Mouse (Mus musculus) forebrain, embryonic 16.5 days (tissue): ENCODE data around the gene Smok2b. TPM values are rescaled to one million over a fixed set of nuclear protein-coding genes. Genes with fewer than 3 reads are reported as not detected.
"Not testable (repeated sequence)": the region's sequence is repeated elsewhere in the genome, so short reads cannot be mapped to it uniquely, and the experiment has no call there.

Experiments
- ATAC-seq: fragments of 200-750 bp; cut with Nextera tagmentation; 2 replicates; pipeline ENCODE4 v1.8.0; 2017; ENCODE audit warnings: mild to moderate bottlenecking, moderate library complexity
- H3K27ac ChIP-seq: fragments of 300-500 bp; sonication (generic); 2 replicates; pipeline ENCODE4 v1.5.1; 2014; ENCODE audit warnings: low read length, control low read depth
- H3K27me3 ChIP-seq: fragments of 300-500 bp; sonication (generic); replicated peaks from 2 replicates; pipeline ENCODE4 v1.6.1; 2014; ENCODE audit warnings: low read length; ENCODE audit not compliant: control insufficient read depth, insufficient read depth
- H3K36me3 ChIP-seq: fragments of 300-500 bp; sonication (generic); 2 replicates; pipeline ENCODE4 v1.6.1; 2014; ENCODE audit not compliant: control insufficient read depth, insufficient read depth
- H3K4me1 ChIP-seq: fragments of 300-500 bp; sonication (generic); replicated peaks from 2 replicates; pipeline ENCODE4 v1.6.1; 2014; ENCODE audit warnings: low read length; ENCODE audit not compliant: control insufficient read depth, insufficient read depth
- H3K4me2 ChIP-seq: fragments of 300-500 bp; sonication (generic); 2 replicates; pipeline ENCODE4 v1.6.1; 2014; ENCODE audit warnings: mild to moderate bottlenecking, low read length, control low read depth
- H3K4me3 ChIP-seq: fragments of 300-500 bp; sonication (generic); replicated peaks from 2 replicates; pipeline ENCODE4 v1.5.1; 2014; ENCODE audit warnings: mild to moderate bottlenecking, low read length, control low read depth
- H3K9ac ChIP-seq: fragments of 300-500 bp; sonication (generic); replicated peaks from 2 replicates; pipeline ENCODE4 v1.6.1; 2014; ENCODE audit warnings: low read depth, low read length, control low read depth
- H3K9me3 ChIP-seq: fragments of 300-500 bp; sonication (generic); 2 replicates; pipeline ENCODE4 v1.6.1; 2016; ENCODE audit warnings: low read length; ENCODE audit not compliant: control insufficient read depth
- WGBS: fragments of 180-500 bp; shearing (Covaris S2); extraction: QIAGEN DNeasy Blood & Tissue Kit; methylation state at CpG from one replicate; pipeline ENCODE4 v1.1.7; 2014; 5-methylcytosine and 5-hydroxymethylcytosine counted together
- polyA plus RNA-seq: library from polyadenylated mRNA; unstranded; fragments of >200 nt; fragmentation: Nextera tagmentation; extraction: Ambion mirVana; gene quantifications from 2 replicates; pipeline ENCODE4 v1.2.1, GENCODE M21; 2015

The Smok2b gene
- not detected in 2 replicates for polyA plus RNA-seq

DNA sequence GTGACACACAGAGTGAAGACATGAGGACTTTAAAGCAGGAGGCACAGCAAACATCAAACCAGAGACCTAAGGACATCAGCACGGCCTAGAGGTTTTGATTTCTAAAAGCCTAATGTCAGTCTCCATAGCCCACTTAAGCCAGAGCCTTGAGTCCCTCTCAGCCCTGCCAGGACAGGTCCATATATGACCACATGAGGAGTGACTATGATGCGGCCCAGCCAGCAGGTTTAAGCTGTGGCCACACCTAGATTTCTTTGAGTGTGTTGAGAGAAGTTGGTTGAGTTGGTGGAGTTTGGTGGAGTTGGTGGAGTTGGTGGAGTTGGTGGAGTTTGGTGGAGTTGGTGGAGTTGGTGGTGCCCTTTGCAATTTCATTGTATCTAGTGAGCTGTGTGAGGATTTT is at the start of gene Smok2b:
Gene Smok2b (plus strand): TSS at position 301 of the 400 bp plus-strand sequence.
- H3K4me3 ChIP-seq, H3K4me1 ChIP-seq, H3K27me3 ChIP-seq, ATAC-seq, H3K27ac ChIP-seq, H3K4me2 ChIP-seq, H3K9ac ChIP-seq, H3K36me3 ChIP-seq: not testable (repeated sequence)
- peaks cover 62% of the 10 kb centered on the region for H3K9me3 ChIP-seq
- WGBS, result 82% methylated on average over 2 of the region's 2 CpGs

GRCm38 (mm10) chr17:13180491-13180890 is 49.6 kb upstream of the Smok2b start:
- not testable (repeated sequence) for H3K36me3 ChIP-seq, H3K9ac ChIP-seq, H3K9me3 ChIP-seq, H3K27ac ChIP-seq, H3K27me3 ChIP-seq, ATAC-seq, H3K4me2 ChIP-seq, H3K4me3 ChIP-seq, H3K4me1 ChIP-seq
- WGBS, result 94% methylated on average over 5 of the region's 5 CpGs

GRCm38 (mm10) chr17:13182712-13183111 is 47.3 kb upstream of the Smok2b start:
- not testable (repeated sequence) for H3K4me1 ChIP-seq, H3K27me3 ChIP-seq, H3K9ac ChIP-seq, H3K36me3 ChIP-seq, ATAC-seq, H3K4me2 ChIP-seq, H3K27ac ChIP-seq, H3K4me3 ChIP-seq
- peaks cover 12% of the 10 kb centered on the region for H3K9me3 ChIP-seq
- WGBS, result 57% methylated on average over 2 of the region's 4 CpGs

DNA sequence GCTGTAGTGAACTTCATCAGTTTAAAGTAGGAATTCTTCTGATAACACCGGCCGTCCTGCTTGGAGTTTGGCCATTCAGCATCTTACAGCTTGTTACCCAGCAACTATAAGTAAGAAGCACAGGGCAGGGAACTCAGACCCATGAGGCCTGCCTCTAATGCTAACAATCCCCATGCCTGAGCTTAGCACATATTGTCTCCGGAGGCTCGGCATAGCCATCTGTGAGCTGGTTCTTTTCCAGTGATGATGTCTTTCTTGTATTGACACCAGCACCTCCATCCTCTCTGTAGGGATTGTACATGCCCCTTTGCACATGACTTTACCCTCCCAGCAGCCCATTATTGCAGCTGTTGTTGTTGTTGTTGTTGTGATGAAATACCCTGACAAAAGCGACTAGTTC is 45.5 kb upstream of the Smok2b start:
- 95% methylated on average over 4 of the region's 5 CpGs for WGBS

DNA sequence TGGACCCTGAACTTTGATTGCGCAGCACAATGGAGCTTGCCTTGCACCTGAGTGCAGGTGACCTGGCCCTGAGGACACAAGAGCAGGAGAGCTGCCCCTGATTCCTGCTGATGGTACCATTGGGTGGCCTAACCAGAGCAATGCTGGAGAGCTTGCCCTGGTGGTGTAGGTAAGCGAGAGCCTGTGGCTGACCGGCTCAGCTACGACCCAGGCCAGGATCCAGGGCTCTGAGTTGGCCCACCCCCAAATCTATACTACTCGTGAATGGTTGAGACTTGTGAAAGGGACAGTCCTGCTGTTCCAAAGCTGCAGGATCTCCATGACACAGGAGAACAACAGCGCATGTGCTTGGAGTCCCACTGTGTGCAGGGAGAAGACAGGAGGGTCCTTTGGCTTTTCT is 43.5 kb upstream of the Smok2b start:
- H3K36me3 ChIP-seq, ATAC-seq, H3K4me2 ChIP-seq, H3K4me1 ChIP-seq, H3K9ac ChIP-seq, H3K27ac ChIP-seq, H3K4me3 ChIP-seq, H3K27me3 ChIP-seq: not testable (repeated sequence)
- 85% methylated on average over 6 of the region's 6 CpGs for WGBS
- H3K9me3 ChIP-seq, result peaks cover 13% of the 10 kb centered on the region

More for the DNA sequence above, 45.5 kb upstream of the Smok2b start:
- H3K27ac ChIP-seq, H3K4me2 ChIP-seq, H3K4me1 ChIP-seq, ATAC-seq, H3K27me3 ChIP-seq, H3K4me3 ChIP-seq, H3K36me3 ChIP-seq, H3K9ac ChIP-seq: not testable (repeated sequence)
- peaks cover 12% of the 10 kb centered on the region for H3K9me3 ChIP-seq

GRCm38 (mm10) chr17:13187621-13188020 is 42.4 kb upstream of the Smok2b start:
- H3K36me3 ChIP-seq, H3K9ac ChIP-seq, H3K27ac ChIP-seq, H3K4me2 ChIP-seq, H3K4me3 ChIP-seq, ATAC-seq, H3K4me1 ChIP-seq, H3K27me3 ChIP-seq: not testable (repeated sequence)
- H3K9me3 ChIP-seq, result peaks cover 14% of the 10 kb centered on the region
- 64% methylated on average over 5 of the region's 6 CpGs for WGBS

DNA sequence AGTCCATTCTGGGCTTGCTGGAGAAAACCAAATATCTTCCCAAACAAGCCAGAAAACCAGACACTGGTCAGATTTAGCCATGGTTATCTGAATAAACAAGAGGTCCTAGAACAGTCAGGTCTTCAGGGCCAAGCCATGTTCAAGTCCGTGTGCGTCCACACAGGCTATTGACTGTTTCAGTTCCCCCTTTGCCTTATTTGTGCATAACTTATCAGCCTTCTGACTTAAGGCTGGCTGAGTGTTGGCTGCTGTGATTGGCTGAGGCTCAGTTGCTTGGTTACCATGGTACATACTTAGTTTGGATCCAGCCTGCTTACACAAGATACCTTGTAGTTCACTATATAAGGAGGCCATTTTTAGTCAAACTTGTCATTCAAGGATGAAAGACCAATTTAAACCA is 41.2 kb upstream of the Smok2b start:
- H3K4me3 ChIP-seq, H3K36me3 ChIP-seq, H3K27ac ChIP-seq, H3K27me3 ChIP-seq, H3K9ac ChIP-seq, ATAC-seq, H3K4me1 ChIP-seq, H3K4me2 ChIP-seq: not testable (repeated sequence)
- WGBS, result 92% methylated on average over 2 of the region's 2 CpGs
- H3K9me3 ChIP-seq, result peaks cover 16% of the 10 kb centered on the region

DNA sequence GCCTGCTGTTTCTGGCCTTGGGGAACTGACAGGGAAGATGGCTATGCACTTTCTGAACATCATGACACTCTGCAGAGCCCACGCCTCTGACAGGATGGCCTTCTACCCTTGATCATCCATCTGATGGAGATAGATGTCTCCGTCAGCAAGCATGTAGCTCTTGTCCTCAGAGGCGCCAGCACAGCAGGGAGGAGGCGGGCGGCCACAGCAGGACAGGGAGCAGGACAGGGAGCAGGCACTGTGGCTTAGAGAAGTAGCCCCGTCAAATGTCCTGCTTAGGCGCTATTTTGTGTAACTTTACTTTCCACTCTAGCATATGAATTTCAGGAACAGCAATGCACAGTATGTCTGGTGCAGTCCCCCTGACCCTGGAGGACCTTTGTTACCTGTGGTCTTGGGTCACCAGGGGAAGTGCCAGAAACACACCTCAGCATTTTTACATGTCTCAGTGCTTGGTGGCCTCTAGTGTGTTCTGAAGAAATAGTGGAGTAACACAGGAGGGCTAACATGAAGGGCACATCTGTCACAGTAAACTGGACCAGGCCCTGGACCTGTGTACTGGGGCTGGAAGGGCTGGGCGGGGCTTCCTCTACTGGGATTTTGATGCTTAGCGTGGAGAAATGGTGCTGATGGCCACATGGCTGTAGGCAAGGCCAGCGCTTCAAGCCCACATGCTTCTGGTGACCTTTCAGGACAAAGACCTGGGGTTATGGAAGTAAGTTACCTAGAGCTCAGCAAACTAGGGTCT is 39.0 kb upstream of the Smok2b start:
- not testable (repeated sequence) for H3K4me3 ChIP-seq, H3K27me3 ChIP-seq, H3K4me1 ChIP-seq, H3K36me3 ChIP-seq, H3K4me2 ChIP-seq, ATAC-seq, H3K9ac ChIP-seq, H3K27ac ChIP-seq
- H3K9me3 ChIP-seq, result peaks cover 17% of the 10 kb centered on the region
- WGBS, result 89% methylated on average over 10 of the region's 10 CpGs

- 66% methylated on average over 4 of the region's 4 CpGs for WGBS
- not testable (repeated sequence) for ATAC-seq, H3K4me1 ChIP-seq, H3K27me3 ChIP-seq, H3K27ac ChIP-seq, H3K9ac ChIP-seq, H3K4me2 ChIP-seq, H3K4me3 ChIP-seq, H3K36me3 ChIP-seq
- peaks cover 16% of the 10 kb centered on the region for H3K9me3 ChIP-seq
Measured at GRCm38 (mm10) chr17:13196486-13196885, 33.6 kb upstream of the Smok2b start.

DNA sequence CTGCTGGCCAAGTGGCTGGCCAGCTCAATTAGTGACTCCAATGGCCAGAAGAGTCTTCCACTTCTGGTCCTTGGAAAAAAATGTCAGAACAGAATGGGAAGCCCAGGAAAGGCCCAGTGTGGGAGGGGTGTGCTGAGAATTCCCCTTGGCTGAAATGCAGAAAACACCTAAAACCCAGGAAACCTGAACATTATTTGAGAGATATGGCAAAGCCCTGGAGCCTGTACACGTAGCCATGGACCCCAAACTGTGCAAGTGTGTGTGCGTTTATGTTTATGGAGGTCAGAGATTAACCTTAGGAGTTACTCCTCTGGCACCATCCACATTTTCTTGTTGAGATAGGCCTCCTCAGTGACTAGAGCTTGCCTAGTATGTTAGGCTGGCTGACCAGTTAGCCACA is 31.2 kb upstream of the Smok2b start:
- not testable (repeated sequence) for H3K36me3 ChIP-seq, H3K4me2 ChIP-seq, H3K4me3 ChIP-seq, H3K4me1 ChIP-seq, H3K9ac ChIP-seq, H3K27ac ChIP-seq, ATAC-seq, H3K27me3 ChIP-seq
- 79% methylated on average over 2 of the region's 2 CpGs for WGBS
- peaks cover 17% of the 10 kb centered on the region for H3K9me3 ChIP-seq
